Mouse (Mus musculus): ENCODE results near the gene Col13a1.

DNA sequence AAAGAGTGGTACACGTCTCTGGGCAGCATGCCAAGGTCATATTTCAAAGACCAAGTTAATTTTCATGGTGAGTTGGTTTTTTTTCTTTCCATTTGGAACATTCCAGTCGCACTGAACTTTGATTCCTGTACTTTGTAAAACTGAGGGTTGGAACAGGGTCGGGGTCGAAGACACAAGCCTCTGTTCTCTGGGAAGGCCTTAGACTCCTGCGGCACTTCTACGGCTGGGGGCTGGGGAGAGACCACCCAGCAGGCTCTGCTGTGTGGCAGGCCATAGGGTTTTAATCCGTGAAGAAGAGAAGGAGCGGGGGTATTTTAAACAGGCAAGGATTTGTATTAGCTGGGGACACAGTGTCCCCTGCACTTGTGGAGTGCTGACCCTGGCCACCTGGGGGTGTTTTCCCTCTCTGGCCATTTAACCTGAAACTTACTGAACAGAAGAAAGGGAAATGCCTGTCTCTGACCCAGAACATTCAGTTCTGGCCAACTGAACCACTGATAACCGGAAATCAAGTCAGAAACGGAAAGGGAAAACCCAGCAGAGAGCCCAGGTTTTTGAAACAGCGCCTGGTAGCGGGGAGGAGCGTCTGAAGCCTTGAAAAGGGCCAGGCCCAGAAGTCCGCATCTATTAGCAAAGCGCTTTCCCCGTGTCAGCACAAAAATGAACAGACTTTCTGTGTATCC lies 152.0 kb downstream of the Col13a1 start:
- TF ChIP-seq POLR2A (IDR thresholded peaks at IDR 0.05; ENCODE audit: control insufficient read depth, low read depth, low read length) (no peak), CTCF (IDR thresholded peaks at IDR 0.05; ENCODE audit: control insufficient read depth, insufficient read depth, insufficient replicate concordance, low read depth, low read length) (no peak)
